Mouse (Mus musculus) B cell, adult (primary cell): ENCODE measurements around the gene Stx4a. TPM values are rescaled to one million over a fixed set of nuclear protein-coding genes. Genes with fewer than 3 reads are reported as not detected.

Experiments
- total RNA-seq: library from RNA; stranded (reverse); gene quantifications from 4 replicates; pipeline ENCODE4 v1.2.4, GENCODE M21; 2023; ENCODE audit not compliant: inconsistent age

Gene Stx4a
- 141 to 145 TPM (median 144 TPM) in 4 replicates for total RNA-seq

GRCm38 (mm10) chr7:127824176-127824871, at the start of gene Stx4a, which contains the start of gene Stx1b:
TSS of gene Stx4a (plus strand) at chr7:127824294.
TSS of gene Stx1b (minus strand) at chr7:127824549.

DNA sequence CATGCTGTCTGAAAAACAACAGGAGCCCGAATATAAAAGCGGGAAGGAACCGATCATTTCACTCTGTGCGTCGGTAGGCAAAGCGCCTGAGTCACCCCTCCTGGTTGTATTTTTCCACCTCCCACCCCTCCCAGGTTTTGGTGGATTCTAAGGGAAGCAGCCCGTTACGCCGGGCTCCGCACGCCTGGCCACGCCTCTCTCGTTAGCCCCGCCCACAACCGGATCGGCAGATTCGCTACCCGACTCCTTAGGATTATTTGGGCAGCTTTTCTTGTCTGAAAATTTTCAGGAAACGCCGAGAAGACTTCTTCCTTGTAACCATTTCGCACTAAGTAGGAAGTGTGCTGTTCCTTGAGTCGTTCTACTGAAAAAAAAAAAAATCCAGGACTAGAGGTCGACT, 47.7 kb upstream of the Stx4a start, which contains the start of gene Setd1a:
Gene Setd1a, plus strand, starts transcription at position 245 of the 400 bp plus-strand sequence.

DNA sequence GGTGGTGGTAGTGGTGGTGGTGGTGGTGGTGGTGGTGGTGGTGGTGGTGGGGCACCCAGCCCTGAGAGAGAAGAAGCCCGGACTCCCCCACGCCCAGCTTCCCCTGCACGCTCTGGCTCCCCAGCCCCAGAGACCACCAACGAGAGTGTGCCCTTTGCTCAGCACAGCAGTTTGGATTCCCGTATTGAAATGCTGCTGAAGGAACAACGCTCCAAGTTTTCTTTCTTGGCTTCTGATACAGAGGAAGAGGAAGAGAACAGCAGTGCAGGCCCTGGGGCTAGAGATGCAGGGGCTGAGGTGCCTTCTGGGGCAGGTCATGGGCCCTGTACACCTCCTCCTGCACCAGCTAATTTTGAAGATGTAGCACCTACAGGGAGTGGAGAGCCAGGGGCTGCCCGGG, 38.8 kb upstream of the Stx4a start, which contains the start of gene Gm49388:
Gene Gm49388, plus strand, starts transcription at position 301 of the 400 bp plus-strand sequence.

GRCm38 (mm10) chr7:127800435-127801009, 23.6 kb upstream of the Stx4a start, which contains the start of gene Hsd3b7:
TSS of gene Hsd3b7 (plus strand) at chr7:127800604.

DNA sequence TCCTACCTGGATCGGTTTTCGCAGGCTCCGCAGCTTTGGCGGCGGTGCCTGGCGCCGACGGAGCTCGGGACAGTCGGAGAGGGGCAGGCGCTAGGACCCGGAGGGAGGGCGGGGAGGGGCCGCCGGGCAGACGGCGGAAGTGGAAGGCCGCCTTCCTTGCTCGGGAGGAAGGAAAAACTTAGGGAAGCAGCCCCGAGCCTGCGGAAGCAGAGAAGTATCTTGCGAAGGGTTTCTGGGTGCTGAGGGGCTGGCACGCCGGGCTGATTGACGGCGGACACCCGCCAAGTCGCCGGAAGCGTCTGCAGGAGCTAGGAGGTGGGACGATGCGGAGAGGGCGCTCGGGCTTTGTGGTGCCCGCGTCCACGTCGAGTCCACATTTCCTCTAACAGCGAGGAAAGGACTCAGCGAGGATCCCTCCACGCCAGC, 52.0 kb downstream of the Stx4a start, which contains the start of gene Zfp646:
Gene Zfp646, plus strand, starts transcription at position 181 of the 426 bp plus-strand sequence.

GRCm38 (mm10) chr7:127876467-127877348, 52.6 kb downstream of the Stx4a start, which contains the start of gene Zfp668:
TSS of gene Zfp668 (minus strand) at chr7:127876828.

DNA sequence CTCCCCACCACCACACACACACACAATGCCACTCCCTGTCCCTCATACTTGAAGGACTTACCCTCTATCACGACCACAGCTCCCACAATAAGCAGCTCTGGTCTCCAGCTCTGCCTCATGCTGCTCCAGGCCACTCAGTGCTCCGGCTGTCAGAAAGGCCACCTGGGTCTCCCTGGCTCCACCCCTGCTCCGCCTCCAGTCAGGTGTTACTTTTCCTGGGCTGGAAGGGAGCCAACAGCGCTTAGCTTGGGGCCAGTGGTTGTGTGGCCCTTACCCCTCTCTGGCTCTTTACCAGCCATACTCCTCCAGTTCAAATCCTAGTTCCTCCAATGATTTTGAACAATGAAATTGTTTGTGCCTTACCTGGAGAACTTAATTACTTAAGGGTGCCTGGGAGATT, 66.7 kb downstream of the Stx4a start, which contains the start of gene Prss53:
Gene Prss53, minus strand, starts transcription at position 173 of the 400 bp plus-strand sequence.

GRCm38 (mm10) chr7:127895442-127895841, 71.3 kb downstream of the Stx4a start, which contains the start of the genes Gm21974 and Vkorc1:
TSS of gene Gm21974 (minus strand) at chr7:127895454.
TSS of gene Vkorc1 (minus strand) at chr7:127895617.

Other genes with a start within 250 kb of the Stx4a start
- 0.77 to 2.0 TPM (median 1.4 TPM) in 4 replicates for gene Ccdc189, start 235.7 kb upstream of the Stx4a start, total RNA-seq
- gene Rnf40, start 235.5 kb upstream of the Stx4a start, total RNA-seq: 135 to 149 TPM (median 147 TPM) in 4 replicates
- 2.8 to 6.4 TPM (median 3.5 TPM) in 4 replicates for gene Zfp629, start 208.5 kb upstream of the Stx4a start, total RNA-seq
- gene Bcl7c, start 115.4 kb upstream of the Stx4a start, total RNA-seq: 43.3 to 65.2 TPM (median 58.3 TPM) in 4 replicates
- gene Ctf1, start 111.6 kb upstream of the Stx4a start, total RNA-seq: not detected in 4 replicates
- not detected in 4 replicates for gene Ctf2, start 92.1 kb upstream of the Stx4a start, total RNA-seq
- 17.0 to 19.0 TPM (median 17.8 TPM) in 4 replicates for gene Fbxl19, start 79.8 kb upstream of the Stx4a start, total RNA-seq
- 32.3 to 37.7 TPM (median 35.3 TPM) in 4 replicates for gene Orai3, start 54.5 kb upstream of the Stx4a start, total RNA-seq
- gene Setd1a, start 47.6 kb upstream of the Stx4a start, total RNA-seq: 73.8 to 89.8 TPM (median 79.6 TPM) in 4 replicates
- gene Gm49388, start 38.7 kb upstream of the Stx4a start, total RNA-seq: 1.00 to 2.5 TPM (median 1.3 TPM) in 3 of 4 replicates, not detected in the other
- gene Hsd3b7, start 23.7 kb upstream of the Stx4a start, total RNA-seq: 2.4 to 3.8 TPM (median 3.5 TPM) in 4 replicates
- not detected in 4 replicates for gene Stx1b, start 255 bp downstream of the Stx4a start, total RNA-seq
- gene Zfp646, start 51.9 kb downstream of the Stx4a start, total RNA-seq: 96.4 to 104 TPM (median 100 TPM) in 4 replicates
- gene Zfp668, start 52.5 kb downstream of the Stx4a start, total RNA-seq: 10.2 to 19.0 TPM (median 14.3 TPM) in 4 replicates
- 0.30 to 0.78 TPM (median 0.46 TPM) in 4 replicates for gene Prss53, start 66.7 kb downstream of the Stx4a start, total RNA-seq
- gene Gm21974, start 71.2 kb downstream of the Stx4a start, total RNA-seq: not detected in 4 replicates
- gene Vkorc1, start 71.3 kb downstream of the Stx4a start, total RNA-seq: 13.7 to 16.1 TPM (median 14.6 TPM) in 4 replicates
- 24.4 to 36.9 TPM (median 28.0 TPM) in 4 replicates for gene Bckdk, start 79.8 kb downstream of the Stx4a start, total RNA-seq
- 42.4 to 44.8 TPM (median 42.7 TPM) in 4 replicates for gene Kat8, start 88.2 kb downstream of the Stx4a start, total RNA-seq
- not detected in 4 replicates for gene Prss8, start 105.8 kb downstream of the Stx4a start, total RNA-seq
- 2.5 to 4.6 TPM (median 3.6 TPM) in 4 replicates for gene Prss36, start 122.4 kb downstream of the Stx4a start, total RNA-seq
- gene Fus, start 143.2 kb downstream of the Stx4a start, total RNA-seq: 714 to 860 TPM (median 834 TPM) in 4 replicates
- gene Pycard, start 169.6 kb downstream of the Stx4a start, total RNA-seq: 25.0 to 31.2 TPM (median 27.9 TPM) in 4 replicates
- 0.69 to 1.1 TPM (median 0.91 TPM) in 4 replicates for gene Trim72, start 179.7 kb downstream of the Stx4a start, total RNA-seq
- 1.6 to 3.3 TPM (median 2.1 TPM) in 4 replicates for gene Itgam, start 238.3 kb downstream of the Stx4a start, total RNA-seq
- not detected in 4 replicates for gene Gm49368, start 238.4 kb downstream of the Stx4a start, total RNA-seq